Mouse (Mus musculus): Measurements from ENCODE around the gene Parg.
"Not testable (repeated sequence)": the region's sequence is repeated elsewhere in the genome, so short reads cannot be mapped to it uniquely, and the experiment has no call there.

Parg gene

GRCm38 (mm10) chr14:32179393-32180195 lies 22.2 kb upstream of the Parg start:
- no peak for DNase-seq (ENCODE audit: low spot score)

DNA sequence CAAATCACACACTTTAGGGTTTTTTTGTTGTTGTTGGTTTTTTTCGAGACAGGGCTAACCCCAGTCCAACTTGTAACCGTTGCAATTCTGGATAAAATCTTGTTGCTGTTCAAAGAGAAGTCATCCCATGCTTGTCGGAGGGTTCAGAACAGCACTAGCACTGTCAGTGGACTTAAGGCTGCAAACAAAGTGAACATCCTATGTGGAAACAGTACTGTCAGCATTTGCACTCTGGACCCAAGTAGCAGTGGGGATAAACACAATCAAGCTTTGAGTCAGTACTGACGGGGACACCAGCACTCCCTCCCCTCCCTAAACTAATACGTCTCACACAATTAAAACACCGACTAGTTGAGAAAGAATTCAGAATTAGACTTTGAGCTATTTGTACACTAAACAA lies 20.9 kb upstream of the Parg start:
- DNase-seq (ENCODE audit: low spot score): no peak

GRCm38 (mm10) chr14:32183846-32184245 lies 17.9 kb upstream of the Parg start:
- DNase-seq (ENCODE audit: low spot score): no peak

- no peak for DNase-seq (ENCODE audit: low spot score)
These were observed 10.9 kb upstream of the Parg start for GRCm38 (mm10) chr14:32190627-32191391.

DNA sequence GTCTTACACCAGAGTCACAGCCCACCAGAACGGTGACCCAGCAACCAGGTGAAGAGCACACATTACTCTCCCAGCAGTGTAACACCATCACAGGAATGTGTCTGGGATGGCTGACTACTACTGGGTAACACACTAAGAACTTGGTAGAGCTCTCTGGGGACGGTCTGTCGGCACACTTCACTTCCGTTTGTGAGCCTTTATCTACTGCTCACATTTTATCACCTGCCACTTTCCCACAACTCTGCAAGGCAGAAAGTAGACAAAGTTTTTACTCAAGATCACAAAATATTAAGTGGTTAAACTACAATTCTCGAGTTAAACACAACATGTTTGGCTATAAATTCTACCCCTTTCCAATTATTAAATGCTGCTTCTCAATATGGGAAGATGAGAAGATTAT lies 9.8 kb upstream of the Parg start:
- no peak for DNase-seq (ENCODE audit: low spot score)

DNA sequence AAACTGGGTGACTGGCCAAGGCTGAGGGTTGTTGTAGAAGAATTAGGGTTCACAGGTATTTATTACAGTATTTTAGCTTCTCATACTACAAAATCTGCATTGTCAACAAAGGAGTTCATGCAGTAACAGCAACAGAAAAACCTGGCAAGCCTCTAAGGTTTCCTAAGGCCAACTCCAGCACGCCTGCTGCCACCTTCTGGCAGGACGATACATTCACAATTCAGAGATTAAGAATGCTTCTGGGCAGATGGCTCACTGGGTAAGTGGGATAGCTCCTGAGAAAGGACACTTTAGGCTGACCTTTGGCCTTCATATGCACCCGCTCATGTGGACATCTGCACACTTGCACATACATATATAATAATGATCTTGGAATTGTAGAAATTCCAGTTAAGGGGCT lies 9.3 kb upstream of the Parg start:
- DNase-seq (ENCODE audit: low spot score): no peak

DNA sequence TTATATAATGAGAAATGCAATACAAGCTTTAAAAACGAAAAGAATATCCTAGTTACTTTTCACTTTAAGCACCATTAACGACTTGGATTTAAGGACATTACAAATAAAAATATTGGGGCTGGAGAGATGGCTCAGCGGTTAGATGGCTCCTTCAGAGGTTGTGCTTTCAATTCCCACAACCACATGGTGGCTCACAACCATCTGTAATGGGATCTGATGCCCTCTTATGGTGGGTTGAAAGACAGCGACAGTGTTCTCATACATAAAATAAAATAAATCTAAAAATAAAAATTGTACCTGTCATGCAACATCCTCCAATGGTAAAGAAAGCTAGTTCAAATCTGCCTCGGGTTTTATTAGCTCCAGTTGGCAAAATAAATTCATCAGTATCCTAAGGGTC lies 8.2 kb upstream of the Parg start:
- DNase-seq (ENCODE audit: low spot score): not testable (repeated sequence)

DNA sequence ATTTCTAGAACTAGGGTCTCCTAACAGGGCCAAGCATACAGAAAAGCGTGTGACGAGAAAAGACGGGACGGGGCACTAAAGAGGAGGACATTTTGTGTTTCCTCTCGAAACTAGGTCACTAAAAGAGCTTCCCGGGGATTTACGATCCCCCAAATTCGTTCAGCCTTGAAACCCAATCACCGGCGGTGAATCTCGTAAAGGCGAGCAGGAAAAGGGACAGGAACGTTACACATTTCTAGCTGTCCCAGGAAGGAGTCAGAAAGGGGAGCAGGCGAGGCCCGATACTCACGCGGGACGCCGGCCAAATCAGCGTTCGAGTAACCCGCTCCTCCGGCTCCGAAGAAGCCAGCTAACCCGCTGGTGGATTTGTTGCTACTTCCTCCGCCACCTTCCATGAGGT lies 395 bp upstream of the Parg start:
- no peak for DNase-seq (ENCODE audit: low spot score)

- DNase-seq (ENCODE audit: low spot score): no peak
These were observed 24.9 kb downstream of the Parg start for GRCm38 (mm10) chr14:32226601-32227000.

GRCm38 (mm10) chr14:32228996-32229395 lies 27.2 kb downstream of the Parg start:
- DNase-seq (ENCODE audit: low spot score): peak; percentile 13

DNA sequence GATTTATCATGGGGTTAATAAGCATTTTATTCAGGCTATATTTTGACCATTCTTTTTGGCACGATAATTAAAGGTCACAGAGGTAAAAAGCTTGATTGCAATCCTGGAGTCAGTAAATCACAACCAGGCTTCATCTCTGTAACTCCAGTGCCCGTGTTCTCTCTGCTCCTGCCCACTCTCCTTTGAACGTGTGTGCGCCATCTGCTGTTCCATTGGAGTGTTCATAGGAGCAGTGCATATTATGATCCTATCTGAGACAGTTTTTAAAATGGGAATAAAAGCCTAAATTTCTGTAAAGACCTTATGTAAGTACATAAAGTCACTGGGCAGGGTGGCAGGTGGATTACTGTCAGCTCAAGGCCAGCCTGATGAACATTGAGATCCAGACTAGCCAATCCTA lies 40.7 kb downstream of the Parg start:
- DNase-seq (ENCODE audit: low spot score): no peak

DNA sequence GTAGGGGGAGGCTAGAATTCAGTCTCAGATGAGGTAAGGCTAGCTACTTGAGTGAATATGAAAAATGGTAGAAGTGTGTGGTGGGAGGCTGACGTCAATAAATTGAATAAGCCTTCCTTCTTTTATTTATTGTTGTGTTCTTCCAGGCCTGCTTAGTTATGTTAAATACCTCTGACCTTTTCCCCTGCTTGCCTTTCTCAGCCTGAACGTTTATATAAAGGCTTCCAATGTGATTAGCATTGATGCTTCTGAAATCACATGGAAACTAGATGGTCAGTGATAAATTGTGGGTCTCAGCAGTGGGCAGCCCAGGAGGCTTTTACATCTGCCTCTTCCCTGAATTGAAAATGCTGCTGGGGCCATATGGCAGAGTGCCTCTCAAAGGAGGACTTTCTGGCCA lies 44.3 kb downstream of the Parg start:
- no peak for DNase-seq (ENCODE audit: low spot score)

DNA sequence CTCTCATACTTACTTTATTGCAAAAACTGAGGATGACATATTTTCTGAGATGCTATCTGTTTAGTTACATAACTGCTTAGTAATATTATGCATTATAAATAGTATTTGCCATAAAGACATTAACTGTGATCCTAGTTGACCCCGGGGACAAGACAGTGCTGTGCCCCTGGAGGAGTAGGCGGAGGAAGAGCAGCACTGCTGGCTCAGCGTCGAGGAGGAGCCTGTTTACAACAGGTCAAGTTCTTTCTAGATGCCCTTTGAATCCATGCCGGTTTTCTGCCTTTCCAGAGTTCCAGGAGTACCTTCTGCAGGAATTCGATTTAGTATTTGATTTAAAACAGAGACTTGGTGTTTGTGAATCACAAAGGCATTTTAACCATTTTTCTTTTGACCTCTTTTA lies 47.9 kb downstream of the Parg start:
- no peak for DNase-seq (ENCODE audit: low spot score)

DNA sequence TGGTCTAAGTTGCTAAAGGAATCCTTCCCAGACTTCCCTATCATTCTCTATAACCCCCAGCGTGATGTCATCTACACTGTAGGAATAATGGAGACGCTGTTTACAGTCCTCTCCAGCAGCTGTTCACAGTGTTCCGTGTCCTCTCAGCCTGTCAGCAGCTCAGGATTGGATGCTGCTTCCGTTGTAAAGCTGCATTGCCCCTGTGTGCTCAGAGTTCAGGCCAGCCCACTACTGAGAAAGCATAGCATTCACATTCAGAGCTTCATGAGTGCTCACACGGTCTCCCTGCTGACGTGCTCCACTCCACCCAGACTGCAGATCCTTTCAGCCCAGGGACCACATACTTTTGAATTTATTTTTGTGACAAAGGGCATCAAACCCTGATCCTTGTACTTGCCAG lies 59.1 kb downstream of the Parg start:
- no peak for DNase-seq (ENCODE audit: low spot score)

DNA sequence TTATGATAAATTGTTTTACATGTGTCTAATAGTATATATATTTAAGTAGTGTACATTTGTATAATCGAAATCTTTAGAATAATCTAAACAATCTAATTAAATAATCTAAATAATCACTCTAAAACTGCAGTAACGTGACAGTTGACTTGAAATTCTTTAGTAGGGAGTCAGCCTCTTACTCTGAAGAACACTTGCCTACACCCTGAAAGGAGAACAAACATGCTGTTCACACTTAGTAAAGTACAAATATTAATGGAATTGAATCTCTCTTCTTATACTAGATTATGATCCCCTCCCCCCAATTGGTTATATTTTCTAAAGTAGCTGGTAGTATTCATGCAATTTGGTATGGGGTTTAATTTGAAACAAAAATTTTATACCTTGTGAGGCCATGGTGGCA lies 60.0 kb downstream of the Parg start:
- no peak for DNase-seq (ENCODE audit: low spot score)

- no peak for DNase-seq (ENCODE audit: low spot score)
These were observed 67.2 kb downstream of the Parg start for GRCm38 (mm10) chr14:32268999-32269398.

- no peak for DNase-seq (ENCODE audit: low spot score)
These were observed 67.8 kb downstream of the Parg start for GRCm38 (mm10) chr14:32269589-32269988.

DNA sequence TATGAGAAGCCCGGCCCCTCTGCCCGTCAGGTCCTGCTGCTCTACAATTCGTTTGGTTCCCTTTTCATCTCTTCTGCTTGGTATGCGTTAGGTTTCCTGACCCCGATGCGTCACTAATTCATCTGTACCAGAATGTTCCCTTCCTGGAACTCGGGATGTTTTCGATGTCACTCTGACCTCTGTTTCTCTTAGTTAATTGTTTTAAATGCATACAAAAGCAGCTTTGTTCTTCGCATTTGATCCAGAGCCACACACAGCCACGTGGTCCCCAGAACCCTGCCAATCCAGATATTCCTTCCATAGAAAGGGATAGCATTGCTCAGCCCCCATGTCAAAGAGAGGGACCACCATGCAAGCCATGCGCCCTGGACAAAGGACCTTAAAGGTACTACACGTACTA lies 99.9 kb downstream of the Parg start:
- no peak for DNase-seq (ENCODE audit: low spot score)

DNA sequence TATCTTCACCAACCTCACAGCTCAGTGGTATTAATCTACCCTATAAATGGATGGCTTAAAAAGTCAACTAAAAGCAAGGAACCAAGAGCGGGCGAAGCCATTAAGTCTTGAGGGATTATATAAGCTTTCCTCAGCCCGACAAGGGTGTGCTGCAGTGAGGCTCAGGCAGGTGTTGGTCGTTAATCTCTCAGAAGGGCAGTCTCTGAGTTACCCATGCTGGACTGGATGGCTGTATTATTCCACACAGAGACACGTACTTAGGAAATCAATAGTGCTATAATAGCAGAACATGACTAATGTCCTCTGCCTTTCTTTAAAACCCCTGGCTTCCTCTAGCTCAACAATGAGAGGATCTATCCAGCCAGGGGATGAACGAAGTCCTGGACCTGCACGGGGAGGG lies 100.7 kb downstream of the Parg start:
- no peak for DNase-seq (ENCODE audit: low spot score)

DNA sequence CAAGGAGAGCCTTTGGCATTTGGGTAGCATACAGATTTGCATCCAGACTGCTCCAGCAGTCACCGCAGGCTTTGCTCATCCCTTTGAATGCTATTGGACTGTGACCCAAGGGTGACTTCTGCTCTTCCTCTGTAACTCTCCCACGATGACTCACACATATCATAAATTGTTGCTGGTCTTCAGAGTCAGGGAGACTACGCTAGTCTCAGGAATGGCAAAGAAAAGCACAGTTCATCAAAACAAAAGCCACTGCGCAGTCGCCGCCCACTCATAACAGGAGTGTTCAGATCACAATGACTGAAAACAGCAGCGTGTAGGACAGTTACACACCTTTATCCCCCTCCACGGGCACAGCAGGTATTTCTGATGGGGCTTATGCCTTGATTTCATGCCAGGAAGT lies 103.2 kb downstream of the Parg start:
- DNase-seq (ENCODE audit: low spot score): no peak

GRCm38 (mm10) chr14:32309876-32310275 lies 108.1 kb downstream of the Parg start:
- peak; percentile 5 for DNase-seq (ENCODE audit: low spot score)

DNA sequence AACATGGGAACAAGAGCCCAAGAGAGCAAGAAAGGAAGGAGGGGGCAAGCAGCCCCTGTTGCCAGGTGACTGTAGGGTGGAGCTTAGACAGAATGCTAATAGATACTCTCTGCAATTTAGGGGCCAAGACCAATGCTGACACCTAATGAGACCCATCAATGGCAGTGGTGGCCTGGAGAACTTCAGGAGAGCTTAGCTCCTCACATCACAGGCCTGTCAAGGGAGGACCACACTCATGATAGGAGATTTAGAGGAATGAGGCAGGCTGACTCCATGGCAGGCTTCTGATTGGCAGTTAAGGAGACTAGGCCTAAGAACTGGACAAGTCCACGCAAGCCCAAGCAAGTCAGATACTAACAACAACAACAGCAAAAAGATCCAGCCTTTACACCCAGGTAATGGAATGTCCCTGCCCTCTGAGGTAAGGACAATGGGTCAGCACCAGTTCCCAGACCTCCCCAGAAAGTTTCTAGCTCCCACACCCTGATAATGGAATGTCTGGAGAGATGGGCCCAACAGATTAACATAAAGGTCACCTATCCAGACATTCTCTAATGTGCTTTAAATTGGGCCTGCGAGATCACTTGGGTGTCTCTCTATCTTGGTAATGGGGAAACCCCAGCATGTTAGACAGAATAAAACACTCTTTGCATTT lies 109.8 kb downstream of the Parg start:
- no peak for DNase-seq (ENCODE audit: low spot score)

GRCm38 (mm10) chr14:32317822-32318221 lies 116.1 kb downstream of the Parg start:
- DNase-seq (ENCODE audit: low spot score): no peak
